Comparison of ENCODE assay signal across 22 mouse cellular contexts in genomic region chr12:29772401-29772800, GRCm38 (mm10).
DNase-seq lines count a peak whose midpoint lies in the region; ATAC-seq and TF ChIP-seq lines count a peak whose summit lies in the region.
"Had no signal": no experiment of that assay in that cellular context is flagged by ENCODE, and none has a peak within 500 bp of the region (broad histone marks: within the 10 kb centered on the region; RNA-seq: fewer than 3 reads in every experiment).

No protein-coding gene starts in this region.

- H3K9me3 ChIP-seq in forebrain, embryonic 15.5 days: no peaks in the 10 kb centered on the region
- H3K9me3 ChIP-seq in forebrain, embryonic 10.5 days: no peaks in the 10 kb centered on the region
- no peaks in the 10 kb centered on the region for H3K9me3 ChIP-seq in hindbrain, embryonic 14.5 days (ENCODE audit: control insufficient read depth, low read length)
- no peaks in the 10 kb centered on the region for H3K9me3 ChIP-seq in hindbrain, embryonic 11.5 days (ENCODE audit: control insufficient read depth, low read length)
- no peaks in the 10 kb centered on the region for H3K9me3 ChIP-seq in midbrain, postnatal 0 days (ENCODE audit: low read length)
- no peaks in the 10 kb centered on the region for H3K9me3 ChIP-seq in midbrain, embryonic 13.5 days
- H3K9me3 ChIP-seq in intestine, embryonic 15.5 days: no peaks in the 10 kb centered on the region
- H3K9me3 ChIP-seq: embryonic facial prominence, embryonic 13.5 days; heart, embryonic 13.5 days had no signal

- no peak for DNase-seq in forebrain, embryonic 10.5 days (ENCODE audit: extremely low spot score, low spot score)
- no peak for DNase-seq in hindbrain, embryonic 14.5 days (ENCODE audit: low spot score)
- DNase-seq in hindbrain, embryonic 11.5 days (ENCODE audit: low spot score): no peak
- DNase-seq in midbrain, postnatal 0 days (ENCODE audit: low spot score): no peak
- peak; percentile 24 for DNase-seq in retina, embryonic 14.5 days (ENCODE audit: low spot score)
- DNase-seq: embryo, embryonic 11 days; heart, adult 2 months; heart, postnatal 14 days; kidney, adult 18-20 months; thymus, adult 2 months; thymus, postnatal 4 days had no signal

- no peak overlapping the region for H3K4me2 ChIP-seq in forebrain, embryonic 15.5 days (replicated peaks)
- no peak overlapping the region for H3K4me2 ChIP-seq in hindbrain, embryonic 14.5 days (replicated peaks)
- H3K4me2 ChIP-seq in hindbrain, embryonic 11.5 days (replicated peaks; ENCODE audit: low read depth, low read length): no peak overlapping the region
- no peak overlapping the region for H3K4me2 ChIP-seq in midbrain, postnatal 0 days (ENCODE audit: low read depth, low read length, poor library complexity, severe bottlenecking)
- H3K4me2 ChIP-seq in midbrain, embryonic 13.5 days (replicated peaks): no peak overlapping the region
- no peak overlapping the region for H3K4me2 ChIP-seq in intestine, embryonic 15.5 days (replicated peaks)
- H3K4me2 ChIP-seq: embryonic facial prominence, embryonic 13.5 days; heart, embryonic 13.5 days had no signal

- H3K36me3 ChIP-seq in forebrain, embryonic 15.5 days: no peaks in the 10 kb centered on the region
- H3K36me3 ChIP-seq in forebrain, embryonic 10.5 days (replicated peaks): no peaks in the 10 kb centered on the region
- peaks cover 20% of the 10 kb centered on the region for H3K36me3 ChIP-seq in hindbrain, embryonic 14.5 days (replicated peaks; ENCODE audit: control insufficient read depth, insufficient read depth)
- no peaks in the 10 kb centered on the region for H3K36me3 ChIP-seq in hindbrain, embryonic 11.5 days (ENCODE audit: control insufficient read depth, insufficient read depth, low read length)
- no peaks in the 10 kb centered on the region for H3K36me3 ChIP-seq in midbrain, postnatal 0 days (ENCODE audit: insufficient read depth, low read length)
- H3K36me3 ChIP-seq in midbrain, embryonic 13.5 days: peaks cover 13% of the 10 kb centered on the region
- no peaks in the 10 kb centered on the region for H3K36me3 ChIP-seq in intestine, embryonic 15.5 days
- H3K36me3 ChIP-seq: embryonic facial prominence, embryonic 13.5 days; heart, embryonic 13.5 days had no signal

- TF ChIP-seq CTCF in midbrain, postnatal 0 days (IDR thresholded peaks at IDR 0.05): no peak

- H3K9ac ChIP-seq in forebrain, embryonic 15.5 days (replicated peaks): no peak overlapping the region
- no peak overlapping the region for H3K9ac ChIP-seq in hindbrain, embryonic 14.5 days
- H3K9ac ChIP-seq in hindbrain, embryonic 11.5 days (ENCODE audit: low read depth, low read length): no peak overlapping the region
- no peak overlapping the region for H3K9ac ChIP-seq in midbrain, postnatal 0 days (replicated peaks; ENCODE audit: low read length, poor library complexity, severe bottlenecking)
- no peak overlapping the region for H3K9ac ChIP-seq in midbrain, embryonic 13.5 days (replicated peaks)
- H3K9ac ChIP-seq in intestine, embryonic 15.5 days: no peak overlapping the region
- H3K9ac ChIP-seq: embryonic facial prominence, embryonic 13.5 days; heart, embryonic 13.5 days had no signal

- no peak overlapping the region for H3K4me3 ChIP-seq in forebrain, embryonic 15.5 days
- no peak overlapping the region for H3K4me3 ChIP-seq in forebrain, embryonic 10.5 days
- no peak overlapping the region for H3K4me3 ChIP-seq in hindbrain, embryonic 14.5 days (replicated peaks; ENCODE audit: low read length)
- H3K4me3 ChIP-seq in hindbrain, embryonic 11.5 days (ENCODE audit: low read depth, low read length): no peak overlapping the region
- H3K4me3 ChIP-seq in midbrain, postnatal 0 days (ENCODE audit: low read depth, low read length): no peak overlapping the region
- H3K4me3 ChIP-seq in midbrain, embryonic 13.5 days (replicated peaks): no peak overlapping the region
- H3K4me3 ChIP-seq in intestine, embryonic 15.5 days (replicated peaks): no peak overlapping the region
- H3K4me3 ChIP-seq: embryonic facial prominence, embryonic 13.5 days; erythroblast, embryonic 14.5 days; heart, adult 2 months; heart, embryonic 13.5 days had no signal

- no peak for ATAC-seq in forebrain, embryonic 15.5 days (replicated peaks)
- ATAC-seq in hindbrain, embryonic 14.5 days (ENCODE audit: low FRiP score): no peak
- no peak for ATAC-seq in hindbrain, embryonic 11.5 days (ENCODE audit: low FRiP score)
- no peak for ATAC-seq in midbrain, postnatal 0 days (ENCODE audit: low FRiP score)
- no peak for ATAC-seq in midbrain, embryonic 13.5 days
- ATAC-seq in intestine, embryonic 15.5 days: no peak
- ATAC-seq: CD4-positive, CD25-positive, alpha-beta regulatory T cell, adult 4 months; lung, postnatal 0 days; Patski had no signal

- peak overlapping the region; percentile 67 for H3K27ac ChIP-seq in forebrain, embryonic 15.5 days (replicated peaks)
- no peak overlapping the region for H3K27ac ChIP-seq in forebrain, embryonic 10.5 days
- peak overlapping the region; percentile 67 for H3K27ac ChIP-seq in hindbrain, embryonic 14.5 days
- H3K27ac ChIP-seq in hindbrain, embryonic 11.5 days (ENCODE audit: low read depth, low read length): no peak overlapping the region
- peak overlapping the region; percentile 44; the same call in 1 of the 2 replicates for H3K27ac ChIP-seq in midbrain, postnatal 0 days (ENCODE audit: low read depth, low read length)
- H3K27ac ChIP-seq in midbrain, embryonic 13.5 days: no peak overlapping the region
- H3K27ac ChIP-seq in intestine, embryonic 15.5 days: no peak overlapping the region
- H3K27ac ChIP-seq: embryonic facial prominence, embryonic 13.5 days; heart, adult 2 months; heart, embryonic 13.5 days; macrophage; stomach, postnatal 0 days had no signal

- peaks cover 7% of the 10 kb centered on the region for H3K4me1 ChIP-seq in forebrain, embryonic 15.5 days
- peaks cover 4% of the 10 kb centered on the region; the same call in 1 of the 2 replicates for H3K4me1 ChIP-seq in forebrain, embryonic 10.5 days
- H3K4me1 ChIP-seq in hindbrain, embryonic 14.5 days (replicated peaks; ENCODE audit: control insufficient read depth, insufficient read depth, low read length): no peaks in the 10 kb centered on the region
- H3K4me1 ChIP-seq in hindbrain, embryonic 11.5 days (replicated peaks; ENCODE audit: control insufficient read depth, insufficient read depth, low read length): no peaks in the 10 kb centered on the region
- no peaks in the 10 kb centered on the region for H3K4me1 ChIP-seq in midbrain, postnatal 0 days (ENCODE audit: insufficient read depth, low read length)
- peaks cover 15% of the 10 kb centered on the region for H3K4me1 ChIP-seq in midbrain, embryonic 13.5 days (replicated peaks)
- no peaks in the 10 kb centered on the region for H3K4me1 ChIP-seq in intestine, embryonic 15.5 days (replicated peaks)
- H3K4me1 ChIP-seq: embryonic facial prominence, embryonic 13.5 days had no signal

- no peaks in the 10 kb centered on the region for H3K27me3 ChIP-seq in forebrain, embryonic 15.5 days
- H3K27me3 ChIP-seq in forebrain, embryonic 10.5 days (ENCODE audit: poor library complexity, severe bottlenecking): no peaks in the 10 kb centered on the region
- H3K27me3 ChIP-seq in hindbrain, embryonic 14.5 days (ENCODE audit: control insufficient read depth, insufficient read depth, low read length): no peaks in the 10 kb centered on the region
- H3K27me3 ChIP-seq in hindbrain, embryonic 11.5 days (ENCODE audit: control insufficient read depth, insufficient read depth, low read length): no peaks in the 10 kb centered on the region
- no peaks in the 10 kb centered on the region for H3K27me3 ChIP-seq in midbrain, postnatal 0 days (ENCODE audit: insufficient read depth, low read length)
- no peaks in the 10 kb centered on the region for H3K27me3 ChIP-seq in midbrain, embryonic 13.5 days
- no peaks in the 10 kb centered on the region for H3K27me3 ChIP-seq in intestine, embryonic 15.5 days (replicated peaks)
- H3K27me3 ChIP-seq: embryonic facial prominence, embryonic 13.5 days; heart, embryonic 13.5 days had no signal

Comparison
In these comparisons a context has a peak if more than half of its experiments do, and no peak if none do; other contexts are left out.
1. H3K27ac ChIP-seq: peak in forebrain, embryonic 15.5 days (single experiment), hindbrain, embryonic 14.5 days (single experiment) and midbrain, postnatal 0 days (single experiment); none in forebrain, embryonic 10.5 days (single experiment), hindbrain, embryonic 11.5 days (single experiment), midbrain, embryonic 13.5 days (single experiment) and intestine, embryonic 15.5 days (single experiment).